Mouse (Mus musculus): ENCODE measurements around the gene Olfr1532-ps1. TPM values are rescaled to one million over a fixed set of nuclear protein-coding genes. Genes with fewer than 3 reads are reported as not detected.
"Not testable (repeated sequence)": the region's sequence is repeated elsewhere in the genome, so short reads cannot be mapped to it uniquely, and the experiment has no call there.

The Olfr1532-ps1 gene
- not detected in 2 replicates for total RNA-seq (2017)

- no peak for ATAC-seq (ENCODE audit: extremely low read depth, insufficient number of reproducible peaks, low FRiP score, poor library complexity, severe bottlenecking)
These were observed at the start of gene Olfr1532-ps1 for GRCm38 (mm10) chr7:106907676-106908075. Olfr1532-ps1 (plus strand) TSS chr7:106908001.

DNA sequence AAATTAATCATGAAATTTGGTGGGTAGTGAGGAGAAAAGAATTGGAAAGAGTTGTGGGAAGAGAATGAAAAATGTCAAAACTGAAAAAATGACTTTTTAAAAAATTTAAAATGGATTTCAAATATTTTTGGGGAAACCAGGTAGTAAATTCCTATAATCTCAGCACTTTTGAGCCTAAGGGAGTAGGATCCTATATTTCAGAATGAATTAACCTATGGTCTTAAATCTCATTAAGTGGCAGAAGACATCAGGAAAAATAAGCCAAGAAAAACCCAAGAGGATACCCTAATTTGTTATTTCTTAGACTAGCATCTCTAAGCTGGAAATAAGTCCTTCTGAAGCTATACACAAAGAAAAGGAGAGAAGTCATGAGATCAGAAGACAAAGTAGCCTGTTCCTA is 44.9 kb upstream of the Olfr1532-ps1 start, which contains the start of gene Olfr704:
TSS of gene Olfr704 (plus strand) at position 301 of the 400 bp plus-strand sequence.
- no peak for ATAC-seq (ENCODE audit: extremely low read depth, insufficient number of reproducible peaks, low FRiP score, poor library complexity, severe bottlenecking)

- no peak for ATAC-seq (ENCODE audit: extremely low read depth, insufficient number of reproducible peaks, low FRiP score, poor library complexity, severe bottlenecking)
These were observed 31.0 kb upstream of the Olfr1532-ps1 start, which contains the start of gene Olfr705 for GRCm38 (mm10) chr7:106876791-106877190. Olfr705 (minus strand) TSS chr7:106876891.

DNA sequence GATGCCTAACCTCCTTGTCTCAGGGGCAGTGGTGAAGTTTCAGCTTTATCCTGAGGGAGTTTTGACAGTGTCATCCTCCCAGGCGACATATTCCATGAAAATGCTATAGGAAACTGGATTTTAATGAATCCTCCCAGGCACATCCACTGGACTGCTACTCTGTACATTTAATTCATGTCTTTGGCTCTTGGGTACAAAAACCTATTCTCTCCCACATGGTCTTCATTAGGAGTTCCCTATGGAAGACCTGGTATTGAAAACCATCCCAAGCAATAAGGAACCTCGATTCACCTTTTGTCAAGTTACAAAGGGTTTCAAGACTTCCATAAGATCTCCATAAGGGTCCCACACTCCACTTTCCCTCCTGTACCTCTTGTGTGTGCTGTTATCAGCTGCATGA is 19.7 kb upstream of the Olfr1532-ps1 start, which contains the start of gene Olfr706:
TSS of gene Olfr706 (minus strand) at position 101 of the 400 bp plus-strand sequence.
- no peak for ATAC-seq (ENCODE audit: extremely low read depth, insufficient number of reproducible peaks, low FRiP score, poor library complexity, severe bottlenecking)

DNA sequence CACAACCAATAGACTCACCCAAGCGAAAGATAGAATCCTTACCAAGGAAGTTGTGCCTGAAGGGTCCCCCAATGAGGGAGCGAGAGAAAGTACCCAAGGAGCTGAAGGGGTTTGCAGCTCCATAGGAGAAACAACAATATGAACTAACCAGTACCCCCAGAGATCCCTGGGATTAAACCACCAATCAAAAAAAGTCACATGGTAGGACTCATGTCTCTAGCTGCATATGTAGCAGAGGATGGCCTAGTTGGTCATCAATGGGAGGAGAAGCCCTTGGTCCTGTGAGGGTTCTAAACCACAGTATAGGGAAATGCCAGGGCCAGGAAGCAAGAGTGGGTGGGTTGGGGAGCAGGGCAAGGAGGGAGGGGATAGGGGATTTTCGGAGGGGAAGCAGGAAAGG is 6.7 kb upstream of the Olfr1532-ps1 start, which contains the start of gene Olfr707:
TSS of gene Olfr707 (minus strand) at position 101 of the 400 bp plus-strand sequence.
- ATAC-seq (ENCODE audit: extremely low read depth, insufficient number of reproducible peaks, low FRiP score, poor library complexity, severe bottlenecking): not testable (repeated sequence)

GRCm38 (mm10) chr7:106920961-106921360 is 13.2 kb downstream of the Olfr1532-ps1 start:
- ATAC-seq (ENCODE audit: extremely low read depth, insufficient number of reproducible peaks, low FRiP score, poor library complexity, severe bottlenecking): not testable (repeated sequence)

DNA sequence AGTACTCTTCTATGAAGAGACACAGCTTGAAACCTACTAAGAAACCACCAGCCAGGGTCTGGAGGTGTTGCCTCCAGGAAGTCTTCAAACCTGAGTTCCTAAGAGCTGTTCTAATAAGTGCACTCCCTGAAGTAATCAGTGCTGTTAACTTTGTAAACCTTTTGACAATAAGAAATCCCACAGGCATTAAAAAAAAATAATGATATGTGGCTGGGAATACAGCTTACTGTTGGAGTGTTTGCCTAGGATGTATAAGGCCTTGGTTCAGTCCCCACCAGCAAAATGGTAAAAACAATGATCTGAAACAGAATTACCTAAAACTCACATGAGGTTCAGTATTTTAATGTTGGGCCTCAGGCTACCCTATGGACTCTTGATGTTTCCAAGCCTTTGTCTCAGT is 24.3 kb downstream of the Olfr1532-ps1 start, which contains the start of gene Olfr709-ps1:
TSS of gene Olfr709-ps1 (minus strand) at position 101 of the 400 bp plus-strand sequence.
- no peak for ATAC-seq (ENCODE audit: extremely low read depth, insufficient number of reproducible peaks, low FRiP score, poor library complexity, severe bottlenecking)

DNA sequence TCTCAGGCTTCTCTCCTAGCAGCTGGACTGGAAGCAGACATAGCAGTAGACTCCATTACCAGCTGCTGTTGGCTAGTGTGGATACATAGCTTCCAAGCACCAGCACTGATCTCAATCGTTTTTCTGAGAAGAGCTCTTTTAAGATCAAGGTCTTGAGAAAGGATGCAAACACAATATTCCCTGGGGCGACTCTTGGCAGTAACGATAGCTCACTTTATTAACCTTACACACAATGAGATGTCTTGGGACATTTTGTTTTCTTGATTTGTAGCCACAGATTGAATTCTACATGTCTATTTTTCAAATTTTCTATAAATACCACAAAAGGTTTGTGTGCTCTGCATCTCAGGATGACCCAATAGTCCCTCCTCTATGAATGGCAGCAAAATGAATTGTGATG is 40.4 kb downstream of the Olfr1532-ps1 start, which contains the start of gene Olfr710:
TSS of gene Olfr710 (minus strand) at position 101 of the 400 bp plus-strand sequence.
- ATAC-seq (ENCODE audit: extremely low read depth, insufficient number of reproducible peaks, low FRiP score, poor library complexity, severe bottlenecking): no peak

GRCm38 (mm10) chr7:106963837-106964236 is 56.0 kb downstream of the Olfr1532-ps1 start, which contains the start of gene Olfr6:
Olfr6 (minus strand) TSS chr7:106963937.
- ATAC-seq (ENCODE audit: extremely low read depth, insufficient number of reproducible peaks, low FRiP score, poor library complexity, severe bottlenecking): no peak

Other genes starting within 250 kb of the Olfr1532-ps1 start
- gene Olfr693, start 227.4 kb upstream of the Olfr1532-ps1 start, total RNA-seq (2017): not detected in 2 replicates
- 0.12 TPM in 1 of 2 replicates, not detected in the other for gene Olfr694, start 216.2 kb upstream of the Olfr1532-ps1 start, total RNA-seq (2017)
- gene Olfr695, start 191.6 kb upstream of the Olfr1532-ps1 start, total RNA-seq (2017): not detected in 2 replicates
- gene Olfr697, start 165.6 kb upstream of the Olfr1532-ps1 start, total RNA-seq (2017): not detected in 2 replicates
- gene Olfr698, start 152.6 kb upstream of the Olfr1532-ps1 start, total RNA-seq (2017): not detected in 2 replicates
- 0.12 TPM in 1 of 2 replicates, not detected in the other for gene Olfr699, start 114.8 kb upstream of the Olfr1532-ps1 start, total RNA-seq (2017)
- not detected in 2 replicates for gene Olfr700, start 99.2 kb upstream of the Olfr1532-ps1 start, total RNA-seq (2017)
- gene Olfr701, start 93.9 kb upstream of the Olfr1532-ps1 start, total RNA-seq (2017): not detected in 2 replicates
- gene Olfr702, start 74.1 kb upstream of the Olfr1532-ps1 start, total RNA-seq (2017): not detected in 2 replicates
- not detected in 2 replicates for gene Olfr703, start 64.6 kb upstream of the Olfr1532-ps1 start, total RNA-seq (2017)
- gene Olfr704, start 44.8 kb upstream of the Olfr1532-ps1 start, total RNA-seq (2017): not detected in 2 replicates
- not detected in 2 replicates for gene Olfr705, start 31.1 kb upstream of the Olfr1532-ps1 start, total RNA-seq (2017)
- not detected in 2 replicates for gene Olfr706, start 19.8 kb upstream of the Olfr1532-ps1 start, total RNA-seq (2017)
- gene Olfr707, start 6.8 kb upstream of the Olfr1532-ps1 start, total RNA-seq (2017): not detected in 2 replicates
- gene Olfr709-ps1, start 24.2 kb downstream of the Olfr1532-ps1 start, total RNA-seq (2017): not detected in 2 replicates
- not detected in 2 replicates for gene Olfr710, start 40.3 kb downstream of the Olfr1532-ps1 start, total RNA-seq (2017)
- gene Olfr6, start 55.9 kb downstream of the Olfr1532-ps1 start, total RNA-seq (2017): under 0.01 and 0.12 TPM in 2 replicates
- gene Olfr711, start 67.5 kb downstream of the Olfr1532-ps1 start, total RNA-seq (2017): 0.23 TPM in 1 of 2 replicates, not detected in the other
- not detected in 2 replicates for gene Olfr2, start 98.1 kb downstream of the Olfr1532-ps1 start, total RNA-seq (2017)
- gene Olfr713, start 123.2 kb downstream of the Olfr1532-ps1 start, total RNA-seq (2017): 0.23 TPM in 1 of 2 replicates, not detected in the other
- gene Olfr714, start 163.0 kb downstream of the Olfr1532-ps1 start, total RNA-seq (2017): 0.12 TPM in 1 of 2 replicates, not detected in the other
- gene Olfr17, start 185.2 kb downstream of the Olfr1532-ps1 start, total RNA-seq (2017): not detected in 2 replicates
- not detected in 2 replicates for gene Olfr715b, start 202.4 kb downstream of the Olfr1532-ps1 start, total RNA-seq (2017)
- not detected in 2 replicates for gene Olfr715, start 223.1 kb downstream of the Olfr1532-ps1 start, total RNA-seq (2017)
- gene Olfr716, start 230.3 kb downstream of the Olfr1532-ps1 start, total RNA-seq (2017): 0.74 TPM in 1 of 2 replicates, not detected in the other

Data from neutrophil, adult 5-6 weeks (primary cell).